Mouse (Mus musculus) thymus, adult 18-20 months (tissue): ENCODE measurements around the gene Adgrd1.

ENCODE experiments used
- DNase-seq, 2 experiments: peaks; one replicate each; pipeline ENCODE4 v3.0.0; 2022; ENCODE audit warnings: mixed read lengths in 2 of 2

The Adgrd1 gene

DNA sequence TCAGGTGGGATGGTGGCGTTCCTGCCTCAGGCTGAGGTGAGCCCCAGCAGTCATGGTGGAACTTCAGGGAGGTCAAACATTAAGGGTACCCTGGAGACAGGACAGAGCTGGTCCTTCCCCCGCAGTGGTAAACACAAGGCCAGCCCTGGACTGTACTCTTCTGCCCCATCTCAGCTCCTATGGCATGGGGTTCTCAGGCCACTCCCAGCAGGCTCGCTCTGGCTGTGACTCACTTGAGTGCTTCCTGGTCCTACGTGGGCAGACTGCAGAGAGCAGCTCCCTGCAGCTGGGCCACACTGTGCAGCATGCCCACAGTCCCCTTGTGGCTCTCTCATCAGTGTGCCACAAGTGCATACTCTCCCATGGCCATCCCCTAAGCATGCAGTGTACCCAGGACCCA, 112.3 kb downstream of the Adgrd1 start:
- no peak for DNase-seq

DNA sequence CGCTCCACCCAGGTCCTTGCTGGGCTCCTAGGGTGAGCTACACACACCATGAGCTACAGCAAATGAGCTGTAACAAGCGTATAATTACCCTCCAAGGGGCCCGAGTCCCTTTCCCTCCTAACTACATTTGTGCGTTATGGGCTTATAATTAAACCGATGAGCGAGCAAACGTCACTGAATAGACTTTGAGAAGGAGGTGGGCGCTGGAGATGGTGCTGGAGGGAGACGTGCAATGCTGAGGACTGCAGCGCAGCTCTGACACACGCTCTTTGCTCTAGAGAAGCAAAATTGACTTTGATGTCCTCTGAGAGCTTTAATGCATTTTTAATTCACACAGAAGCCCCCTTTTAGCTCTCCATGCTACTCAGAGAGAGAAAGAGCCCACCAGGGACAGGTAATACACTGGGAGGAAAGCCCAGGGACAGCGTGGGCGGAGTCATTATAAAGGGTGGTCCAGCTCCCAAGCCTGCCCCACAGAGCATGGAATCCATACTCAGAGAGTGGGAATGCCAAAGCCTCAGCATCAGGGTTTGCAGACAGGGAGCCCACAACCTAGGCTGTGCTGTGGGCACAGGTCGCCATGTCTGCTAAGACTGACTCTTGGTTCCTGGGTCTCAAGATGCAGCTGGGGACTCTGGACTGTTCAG, 115.0 kb downstream of the Adgrd1 start:
- DNase-seq: no peak

DNA sequence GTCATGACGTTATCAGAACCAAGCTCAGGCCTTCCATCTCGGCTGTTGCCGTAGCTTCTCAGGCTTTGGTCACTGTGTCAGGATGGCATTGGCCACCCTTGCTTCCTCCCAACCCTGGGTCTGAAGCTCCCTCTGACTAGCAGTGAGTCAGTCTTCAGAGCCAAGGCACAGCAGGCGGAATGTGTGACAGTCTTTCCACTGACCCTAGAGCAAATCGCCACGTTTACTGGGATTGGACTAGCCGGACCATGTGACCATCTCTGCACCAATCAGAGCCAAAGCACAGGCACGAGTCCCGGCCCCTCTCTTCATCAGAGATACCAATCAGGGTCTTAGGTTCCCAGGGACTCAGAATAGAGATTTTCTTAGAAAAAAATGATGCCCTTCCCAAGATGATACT, 117.5 kb downstream of the Adgrd1 start:
- DNase-seq: no peak

DNA sequence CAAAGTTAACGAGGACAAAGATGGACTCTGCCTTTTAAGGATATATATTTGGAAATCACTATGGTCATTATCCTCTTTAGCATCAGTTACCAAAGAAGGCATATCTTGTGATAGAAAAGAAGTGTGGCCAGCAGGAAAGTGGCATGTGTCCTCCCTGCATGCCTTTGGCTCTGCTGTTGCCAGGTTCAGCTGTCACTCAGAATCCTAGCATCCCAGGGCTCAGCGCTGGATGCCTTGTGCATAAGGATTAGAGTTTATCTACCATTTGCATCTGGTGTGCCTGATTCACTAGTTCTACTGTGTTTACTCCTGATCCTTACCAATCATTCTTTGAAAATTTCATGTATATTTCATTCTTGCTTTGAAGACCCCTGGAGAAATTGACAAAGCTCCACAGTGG, 119.5 kb downstream of the Adgrd1 start:
- DNase-seq: no peak

DNA sequence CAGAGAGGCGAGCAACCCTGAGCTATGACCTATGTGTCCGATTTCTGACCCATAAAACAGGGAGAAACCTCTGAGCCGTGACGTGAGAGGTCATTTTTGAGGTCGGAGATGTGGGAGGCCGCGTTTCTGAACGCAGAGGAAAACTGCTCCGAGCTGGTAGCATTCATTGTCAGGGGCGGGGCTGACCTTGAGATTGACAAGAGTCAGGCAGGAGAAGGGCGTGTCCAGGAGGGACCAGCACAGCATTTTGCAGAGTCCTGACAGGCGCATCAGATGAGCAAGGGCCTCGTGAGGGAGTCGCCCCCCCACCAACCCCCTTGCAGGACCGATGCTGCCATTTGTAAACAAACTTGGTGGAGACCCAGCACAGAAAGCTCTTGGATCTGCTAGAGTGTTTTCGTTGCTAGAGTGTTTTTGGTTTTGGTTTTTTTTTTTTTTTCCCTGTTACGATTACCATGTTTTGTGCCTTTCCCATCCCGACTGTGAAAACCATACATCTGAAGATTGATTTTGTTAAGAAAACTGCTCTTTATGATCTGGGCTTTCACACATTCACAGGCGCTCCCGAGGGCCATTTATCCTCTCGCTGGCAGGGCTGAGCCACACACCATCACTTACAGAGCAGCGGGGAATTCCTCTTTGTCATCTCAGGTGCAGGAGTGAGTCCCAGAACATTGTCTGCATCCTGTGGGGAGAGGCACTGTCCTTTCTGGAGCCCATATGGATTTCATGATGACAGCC, 121.1 kb downstream of the Adgrd1 start:
- DNase-seq: no peak

DNA sequence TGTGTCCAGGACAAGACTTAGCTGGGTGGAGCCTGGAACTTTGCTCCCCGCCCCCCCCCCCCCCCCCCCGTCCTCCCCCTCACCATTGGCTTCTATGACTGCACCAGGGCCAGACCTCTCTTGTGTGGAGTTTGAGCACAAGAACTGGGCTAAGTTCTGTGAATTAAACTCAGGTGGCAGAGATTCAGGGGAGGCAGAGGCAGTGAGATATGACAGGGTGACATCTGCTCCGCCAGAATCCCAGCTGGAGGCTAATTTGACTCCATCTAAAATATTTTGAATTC, 121.6 kb downstream of the Adgrd1 start:
- no peak for DNase-seq

DNA sequence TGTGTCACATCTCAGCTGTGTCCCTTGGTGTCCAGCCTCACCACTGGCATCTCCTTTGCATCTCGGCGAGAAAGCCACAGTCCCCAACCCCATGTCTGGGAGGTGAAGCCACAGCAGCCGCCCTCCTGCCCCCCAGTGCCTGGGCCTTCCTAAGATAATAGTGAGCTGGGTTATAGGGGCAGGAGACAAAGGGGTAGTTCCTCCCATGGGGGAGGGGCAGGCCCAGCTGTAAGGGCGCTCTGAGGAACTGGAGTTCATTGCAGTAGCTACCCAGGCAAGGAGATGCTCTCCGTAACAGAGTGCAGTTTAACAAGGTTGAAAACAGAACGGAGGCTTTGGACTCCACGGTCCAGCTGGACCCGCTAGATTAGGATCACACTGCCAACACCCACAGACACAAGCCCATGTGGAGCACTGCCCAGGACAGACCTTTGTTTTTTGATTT, 122.0 kb downstream of the Adgrd1 start:
- no peak for DNase-seq

DNA sequence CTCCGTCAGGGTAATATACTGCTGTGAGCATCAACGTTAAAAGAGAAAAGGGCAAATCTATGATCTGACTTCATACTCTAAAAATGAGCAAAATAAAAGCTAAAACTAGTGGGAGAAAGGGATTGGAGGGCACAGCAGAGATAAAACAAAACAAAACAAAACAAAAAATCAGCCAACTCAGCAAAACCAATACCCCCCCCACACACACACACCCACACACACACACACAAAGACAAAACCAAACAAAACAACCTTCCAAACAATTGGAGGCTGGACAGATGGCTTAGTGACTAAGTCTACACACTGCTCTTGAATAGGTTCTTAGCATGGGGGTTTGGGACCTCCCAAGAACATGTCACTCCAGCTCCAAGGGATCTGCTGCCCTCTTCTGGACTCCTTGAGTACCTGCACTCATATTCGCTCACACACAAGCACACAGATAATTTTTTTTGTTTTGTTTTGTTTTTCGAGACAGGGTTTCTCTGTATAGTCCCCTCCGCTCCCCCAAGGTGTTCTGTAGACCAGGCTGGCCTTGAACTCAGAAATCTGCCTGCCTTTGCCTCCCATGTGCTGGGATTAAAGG, 122.7 kb downstream of the Adgrd1 start:
- no peak for DNase-seq

DNA sequence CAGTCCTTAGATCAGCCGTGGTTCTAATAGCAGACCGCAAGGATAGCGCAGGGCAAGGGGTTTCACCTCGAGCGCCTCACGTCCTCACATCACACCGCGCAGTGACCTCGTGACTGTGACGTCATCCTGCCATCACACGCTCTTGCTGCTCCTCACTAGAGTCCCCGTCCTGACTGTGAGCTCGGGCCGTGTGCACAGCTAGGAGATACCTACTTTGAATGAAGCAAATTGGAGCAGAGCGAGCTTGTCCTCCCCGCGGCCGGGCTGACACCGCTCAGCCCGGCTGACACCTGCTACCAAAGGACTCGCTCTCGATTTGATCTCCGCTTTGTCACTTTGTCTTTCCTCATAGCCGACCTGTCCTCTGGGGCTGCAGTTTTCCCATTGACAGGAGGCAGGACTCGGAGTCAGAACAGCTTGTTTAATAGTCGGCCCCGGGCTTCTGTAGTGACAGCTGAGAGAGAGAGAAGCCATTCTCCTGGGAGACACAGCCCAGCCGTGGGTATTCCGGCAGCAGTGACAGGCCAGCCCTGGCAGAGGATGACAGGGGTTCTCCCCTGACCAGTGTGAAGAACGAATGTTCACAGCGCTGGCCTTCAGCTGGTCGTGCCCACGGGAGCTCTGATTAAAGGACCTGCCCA, 129.4 kb downstream of the Adgrd1 start:
- DNase-seq: no peak

DNA sequence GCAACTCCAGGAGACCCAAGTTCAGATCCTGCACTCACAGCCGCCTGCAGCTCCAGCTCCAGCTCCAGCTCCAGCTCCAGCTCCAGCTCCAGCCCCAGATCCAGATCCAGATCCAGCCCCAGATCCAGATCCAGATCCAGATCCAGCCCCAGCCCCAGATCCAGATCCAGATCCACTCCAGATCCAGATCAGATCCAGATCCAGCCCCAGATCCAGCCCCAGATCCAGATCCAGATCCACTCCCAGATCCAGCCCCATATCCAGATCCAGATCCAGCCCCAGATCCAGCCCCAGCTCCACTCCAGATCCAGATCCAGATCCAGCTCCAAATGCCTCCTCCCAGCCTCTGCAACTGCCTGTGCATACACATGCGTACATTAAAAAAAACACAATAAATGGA, 131.6 kb downstream of the Adgrd1 start:
- DNase-seq: no peak

DNA sequence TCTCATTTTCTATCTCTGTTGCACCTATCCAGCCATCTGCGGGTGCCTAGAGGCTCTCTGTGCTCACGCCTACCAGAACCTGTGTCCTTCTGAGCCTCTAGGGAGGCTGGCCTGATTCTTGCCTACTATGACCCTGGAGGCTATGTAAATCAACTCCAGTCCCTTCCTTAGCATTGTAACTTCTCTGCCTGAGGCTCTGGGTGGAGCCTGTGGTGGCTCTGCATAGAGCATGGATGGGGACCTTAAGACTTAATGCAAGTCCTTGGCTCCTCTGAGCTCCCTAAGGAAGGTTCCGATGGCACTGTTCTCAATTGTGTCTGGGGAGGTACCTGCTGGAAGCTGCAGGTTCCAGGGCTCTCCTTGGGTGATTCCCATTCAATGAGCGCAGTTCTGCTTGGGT, 136.8 kb downstream of the Adgrd1 start:
- DNase-seq: no peak

DNA sequence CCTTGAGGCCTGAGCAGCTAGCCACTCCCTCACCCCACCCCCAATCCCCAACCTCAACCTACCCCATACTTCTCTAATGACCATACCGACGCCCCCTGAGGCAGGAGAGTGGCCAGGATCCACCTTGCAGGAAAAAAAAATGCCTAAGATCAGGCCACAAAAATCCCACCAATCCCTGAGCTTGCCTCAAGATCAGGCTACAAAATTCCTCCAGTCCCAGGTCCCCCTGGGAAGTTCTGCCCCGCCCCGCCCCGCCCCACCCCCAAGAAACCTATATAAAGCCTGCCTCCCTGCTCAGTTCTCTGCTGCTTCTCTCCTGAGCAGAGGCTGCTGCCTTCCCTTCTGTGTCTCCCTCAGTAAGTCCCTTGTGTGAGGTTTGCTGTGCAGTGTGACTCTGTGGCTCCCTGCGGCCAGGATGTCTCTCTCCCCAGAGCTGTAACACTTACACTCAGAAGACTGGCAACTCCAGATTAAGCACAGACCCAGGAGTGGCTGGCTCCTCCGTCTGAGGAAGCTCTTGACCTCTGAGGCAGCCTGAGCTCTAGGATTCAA, 137.4 kb downstream of the Adgrd1 start:
- DNase-seq: no peak

DNA sequence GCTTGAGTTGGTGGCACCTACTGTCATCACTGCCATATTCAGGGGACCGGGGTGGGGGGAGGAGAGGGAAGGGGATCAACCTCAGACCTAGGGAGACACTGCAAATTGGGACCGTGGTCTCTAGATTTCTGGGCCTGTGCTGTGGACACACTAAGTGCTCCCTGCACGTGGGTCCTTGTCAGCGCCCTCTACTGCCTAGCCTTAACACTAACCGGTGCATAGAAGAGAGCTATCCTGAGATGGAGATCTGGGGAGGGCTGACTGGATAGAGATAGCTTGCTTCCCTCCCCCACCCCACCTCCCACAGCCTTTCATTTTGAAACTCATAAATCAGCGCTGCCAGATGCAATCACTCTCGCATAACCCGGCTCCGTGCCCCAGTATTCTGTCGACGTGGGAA, 139.8 kb downstream of the Adgrd1 start:
- no peak for DNase-seq

DNA sequence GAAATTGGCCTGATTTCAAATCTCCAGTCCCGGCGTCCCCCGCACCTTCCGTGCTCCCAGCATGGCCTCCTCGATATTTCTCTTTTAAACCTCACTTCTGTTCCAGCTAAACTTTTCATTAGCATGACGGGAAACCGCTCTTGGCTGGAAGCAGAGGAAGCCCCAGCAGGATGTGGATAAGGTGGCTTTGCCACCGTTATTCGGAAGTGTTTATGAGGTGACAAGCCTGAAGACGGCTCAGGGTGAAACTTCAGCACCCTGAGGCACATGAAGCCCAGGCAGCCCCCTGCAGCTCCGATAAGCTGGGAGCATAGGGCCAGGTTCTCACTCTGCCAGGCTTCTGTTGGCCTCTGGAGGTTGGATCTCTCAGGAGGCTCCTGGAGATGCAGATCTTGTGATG, 145.3 kb downstream of the Adgrd1 start:
- no peak for DNase-seq

DNA sequence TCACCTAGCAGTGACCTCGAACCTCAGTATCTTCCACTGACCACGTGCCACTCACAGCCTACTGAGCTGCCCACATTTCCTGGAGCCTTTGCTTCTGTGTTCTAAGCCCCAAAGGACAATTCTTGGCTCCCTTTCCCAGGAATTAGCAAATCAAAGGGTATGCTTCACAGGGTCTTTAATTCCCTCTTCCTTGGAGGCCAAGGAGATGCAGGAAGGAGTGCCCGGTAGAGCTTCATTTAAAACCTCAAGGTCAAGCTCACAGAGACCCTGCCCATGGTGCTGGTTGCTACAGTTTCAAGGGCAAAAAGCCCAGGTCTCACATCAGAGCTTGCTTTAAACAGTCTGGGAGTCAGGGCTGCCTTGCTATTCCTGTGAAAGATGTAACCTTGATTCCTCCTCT, 145.7 kb downstream of the Adgrd1 start:
- DNase-seq: no peak

DNA sequence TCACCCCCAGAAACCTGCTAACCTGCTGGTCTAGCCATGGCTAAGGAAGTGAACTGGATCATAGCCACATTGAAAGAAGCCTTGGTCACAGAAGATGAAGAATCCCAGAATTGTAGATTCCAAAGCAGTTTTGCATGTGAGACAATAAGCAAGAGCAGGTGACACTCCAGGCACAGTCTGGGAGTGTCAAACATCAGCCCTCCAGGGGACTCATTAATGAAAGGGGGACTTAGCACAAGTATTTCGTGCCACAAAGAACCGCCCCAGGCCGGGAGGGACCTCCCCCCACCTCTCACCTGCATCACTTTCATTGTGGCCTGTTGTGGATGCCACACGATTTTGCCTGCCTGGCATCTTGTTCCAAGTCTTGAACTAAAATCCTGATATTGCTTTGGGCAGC, 146.6 kb downstream of the Adgrd1 start:
- no peak for DNase-seq

DNA sequence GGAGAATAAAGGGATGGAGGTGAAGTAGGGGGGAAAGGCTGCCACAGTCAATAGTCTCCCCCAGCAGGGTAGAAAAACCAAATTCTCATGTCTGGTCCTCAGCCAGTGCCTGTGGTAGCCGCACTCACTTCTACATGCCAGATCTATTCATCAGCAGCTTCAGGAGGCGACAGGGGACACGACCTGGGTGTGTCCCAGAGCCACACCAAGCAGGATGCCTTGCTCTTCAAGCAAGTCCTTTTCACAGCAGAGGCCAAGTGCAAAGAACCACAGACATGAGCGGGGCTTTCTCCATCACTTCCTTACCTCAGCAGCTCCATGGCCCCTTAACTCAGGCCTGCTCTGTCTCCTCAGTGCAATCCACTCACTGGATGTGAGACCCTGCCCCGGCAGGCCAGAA, 147.8 kb downstream of the Adgrd1 start:
- no peak for DNase-seq

DNA sequence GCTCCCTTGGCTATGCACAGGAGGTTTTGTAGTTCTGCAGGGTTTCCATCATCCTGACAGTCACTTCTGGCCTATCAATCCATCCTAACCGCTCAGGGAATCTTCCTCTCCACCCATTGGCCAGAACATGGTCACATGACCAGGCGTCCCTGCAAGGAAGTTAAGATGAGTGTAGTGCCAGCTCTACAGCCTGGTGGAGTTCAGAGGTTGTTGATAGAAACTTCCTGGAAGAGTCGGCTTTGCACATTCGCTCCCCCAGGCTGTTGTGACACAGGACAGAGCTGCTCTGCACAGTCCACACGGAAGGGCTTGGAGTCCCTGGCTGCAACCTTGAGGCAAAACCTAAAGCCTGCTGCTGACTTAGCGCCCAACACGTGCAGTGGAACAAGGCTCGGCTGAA, 152.5 kb downstream of the Adgrd1 start:
- DNase-seq: no peak
